Mouse (Mus musculus): ENCODE measurements around the gene Lipo3. TPM values are rescaled to one million over a fixed set of nuclear protein-coding genes. Genes with fewer than 3 reads are reported as not detected.
"Not testable (repeated sequence)": the region's sequence is repeated elsewhere in the genome, so short reads cannot be mapped to it uniquely, and the experiment has no call there.

Gene Lipo3
- total RNA-seq (2021), result 1 to 10 TPM; 5.4 to 6.1 TPM
- long read RNA-seq, experiment 1, partial matches to known transcripts, result 1 of 18 reads
- long read RNA-seq, experiment 1, other reads (novel, unspliced or antisense), result 16 of 18 reads
- long read RNA-seq, experiment 2, partial matches to known transcripts, result 0 of 14 reads
- long read RNA-seq, experiment 2, other reads (novel, unspliced or antisense), result 14 of 14 reads

DNA sequence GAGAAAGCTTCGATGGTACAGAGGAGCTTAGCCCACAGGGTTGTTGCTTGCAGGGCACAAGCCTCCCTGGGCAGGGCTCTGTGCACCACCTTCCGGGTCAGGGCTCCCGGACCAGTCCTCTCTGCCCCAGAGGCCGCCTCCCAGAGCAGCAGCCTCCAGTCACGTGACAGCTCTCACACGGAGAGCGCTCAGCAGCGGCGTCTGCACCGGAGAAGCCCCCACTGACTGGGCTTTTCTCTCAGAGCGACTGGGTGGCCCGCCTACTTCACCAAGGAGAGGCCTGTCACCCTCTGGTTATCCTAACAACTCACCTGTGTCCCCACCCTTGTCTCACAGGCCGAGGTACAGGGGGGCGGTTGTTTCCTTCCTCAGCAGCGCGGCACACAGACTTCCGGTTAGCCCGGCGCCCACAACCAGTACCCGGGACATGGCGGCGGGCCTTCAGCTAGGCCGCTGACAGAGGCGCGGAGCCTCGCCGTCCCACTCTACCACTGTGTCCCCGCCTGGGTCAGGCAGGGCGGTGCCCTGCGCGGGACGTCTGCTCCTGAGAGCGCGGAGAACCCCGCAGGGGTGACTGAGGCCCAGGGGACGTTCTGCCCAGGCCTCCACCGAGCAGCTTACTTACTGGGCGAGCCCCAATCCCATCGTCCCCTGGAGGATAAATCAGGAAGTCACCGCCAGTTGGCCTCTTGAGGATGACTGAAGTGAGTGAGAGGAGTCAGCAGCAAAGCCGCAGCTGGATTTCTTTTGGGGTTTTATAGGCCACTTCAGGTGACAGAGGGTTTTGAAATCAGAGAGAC lies at the start of gene Lipo3:
Gene Lipo3, minus strand, starts transcription at position 665 of the 800 bp plus-strand sequence.
- DNase-seq (ENCODE audit: low spot score), result peak; percentile 11

DNA sequence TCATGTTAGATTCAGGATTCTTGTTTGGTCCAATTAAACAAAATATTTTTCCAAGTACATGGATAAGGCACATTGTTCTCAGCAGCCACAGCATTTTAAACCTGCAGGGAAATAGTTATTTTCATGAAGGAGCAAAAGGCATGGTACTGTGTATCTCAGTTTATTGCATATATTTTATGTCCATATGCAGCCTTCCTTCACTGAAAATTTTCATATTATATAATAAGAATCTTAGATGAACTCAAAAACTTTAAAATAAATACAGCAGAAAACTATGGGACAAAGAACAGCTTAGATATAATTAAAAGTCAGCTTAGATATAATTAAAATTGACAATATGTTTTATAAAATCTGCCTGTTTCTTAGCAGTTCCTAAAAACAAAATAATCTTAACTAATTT lies 25.6 kb upstream of the Lipo3 start, which contains the start of gene Lipo1:
Gene Lipo1, minus strand, starts transcription at position 101 of the 400 bp plus-strand sequence.
- not testable (repeated sequence) for DNase-seq (ENCODE audit: low spot score)

GRCm38 (mm10) chr19:33786576-33787277 lies 25.0 kb upstream of the Lipo3 start:
- no peak for DNase-seq (ENCODE audit: low spot score)

GRCm38 (mm10) chr19:33751259-33751658 lies 10.5 kb downstream of the Lipo3 start, which contains the start of gene Lipo2:
Gene Lipo2, minus strand, starts transcription at chr19:33751359.
- DNase-seq (ENCODE audit: low spot score), result not testable (repeated sequence)

DNA sequence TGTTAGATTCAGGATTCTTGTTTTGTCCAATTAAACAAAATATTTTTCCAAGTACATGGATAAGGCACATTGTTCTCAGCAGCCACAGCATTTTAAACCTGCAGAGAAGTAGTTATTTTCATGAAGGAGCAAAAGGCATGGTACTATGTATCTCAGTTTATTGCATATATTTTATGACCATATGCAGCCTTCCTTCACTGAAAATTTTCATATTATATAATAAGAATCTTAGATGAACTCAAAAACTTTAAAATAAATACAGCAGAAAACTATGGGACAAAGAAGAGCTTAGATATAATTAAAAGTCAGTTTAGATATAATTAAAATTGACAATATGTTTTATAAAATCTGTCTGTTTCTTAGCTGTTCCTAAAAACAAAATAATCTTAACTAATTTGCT lies 136.6 kb downstream of the Lipo3 start, which contains the start of gene Gm8978:
Gene Gm8978, minus strand, starts transcription at position 101 of the 400 bp plus-strand sequence.
- DNase-seq (ENCODE audit: low spot score), result not testable (repeated sequence)

DNA sequence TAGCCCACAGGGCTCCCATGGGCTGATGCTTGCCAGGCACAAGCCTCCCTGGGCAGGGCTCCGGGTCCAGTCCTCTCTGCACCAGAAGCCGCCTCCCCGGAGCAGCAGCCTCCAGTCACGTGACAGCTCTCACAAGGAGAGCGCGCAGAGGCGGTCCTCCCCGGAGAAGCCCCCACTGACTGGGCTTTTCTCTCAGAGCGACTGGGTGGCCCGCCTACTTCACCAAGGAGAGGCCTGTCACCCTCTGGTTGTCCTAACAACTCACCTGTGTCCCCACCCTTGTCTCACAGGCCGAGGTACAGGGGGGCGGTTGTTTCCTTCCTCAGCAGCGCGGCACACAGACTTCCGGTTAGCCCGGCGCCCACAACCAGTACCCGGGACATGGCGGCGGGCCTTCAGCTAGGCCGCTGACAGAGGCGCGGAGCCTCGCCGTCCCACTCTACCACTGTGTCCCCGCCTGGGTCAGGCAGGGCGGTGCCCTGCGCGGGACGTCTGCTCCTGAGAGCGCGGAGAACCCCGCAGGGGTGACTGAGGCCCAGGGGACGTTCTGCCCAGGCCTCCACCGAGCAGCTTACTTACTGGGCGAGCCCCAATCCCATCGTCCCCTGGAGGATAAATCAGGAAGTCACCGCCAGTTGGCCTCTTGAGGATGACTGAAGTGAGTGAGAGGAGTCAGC lies 172.0 kb downstream of the Lipo3 start:
- DNase-seq (ENCODE audit: low spot score), result peak; percentile 28

- not testable (repeated sequence) for DNase-seq (ENCODE audit: low spot score)
Observed at GRCm38 (mm10) chr19:33568551-33568950, 193.2 kb downstream of the Lipo3 start.

- no peak for DNase-seq (ENCODE audit: low spot score)
Observed at GRCm38 (mm10) chr19:33517680-33518079, 244.1 kb downstream of the Lipo3 start, which contains the start of gene Lipo4. Gene Lipo4, minus strand, starts transcription at chr19:33517780.

Small RNA genes lying within 50 kb of the gene (microRNA-seq; reads per million reads assigned to microRNA genes)
- not detected for gene Gm27440

Other genes with a start within 250 kb of the Lipo3 start
- under 1 TPM; 0.09 to 0.18 TPM for gene Lipo4, start 244.2 kb downstream of the Lipo3 start, total RNA-seq (2021)
- not detected for gene Gm8978, start 136.7 kb downstream of the Lipo3 start, total RNA-seq (2021)
- under 1 TPM; 0.14 to 0.18 TPM for gene Lipo2, start 10.6 kb downstream of the Lipo3 start, total RNA-seq (2021)
- gene Lipo1, start 25.5 kb upstream of the Lipo3 start, total RNA-seq (2021), result not detected
- gene Lipf, start 199.2 kb upstream of the Lipo3 start, total RNA-seq (2021), result under 1 TPM in 1 of 2 experiments, not detected in 1; 0.17 TPM
- gene Lipk, start 246.3 kb upstream of the Lipo3 start, total RNA-seq (2021), result not detected